Mouse (Mus musculus) c-Kit-positive CD71-positive TER-119-negative erythroid progenitor cells, embryonic 14.5 days (primary cell): Measurements from ENCODE around the gene Prl7d1.
"Not testable (repeated sequence)": the region's sequence is repeated elsewhere in the genome, so short reads cannot be mapped to it uniquely, and the experiment has no call there.

ENCODE experiments used
- DNase-seq: peaks from one replicate; pipeline ENCODE4 v3.0.0-alpha.2; 2013; ENCODE audit warnings: low read depth

Prl7d1 gene

GRCm38 (mm10) chr13:27716636-27717035, at the start of gene Prl7d1:
TSS of gene Prl7d1 (minus strand) at chr13:27716736.
- no peak for DNase-seq

GRCm38 (mm10) chr13:27734512-27735186, 18.1 kb upstream of the Prl7d1 start:
- no peak for DNase-seq

DNA sequence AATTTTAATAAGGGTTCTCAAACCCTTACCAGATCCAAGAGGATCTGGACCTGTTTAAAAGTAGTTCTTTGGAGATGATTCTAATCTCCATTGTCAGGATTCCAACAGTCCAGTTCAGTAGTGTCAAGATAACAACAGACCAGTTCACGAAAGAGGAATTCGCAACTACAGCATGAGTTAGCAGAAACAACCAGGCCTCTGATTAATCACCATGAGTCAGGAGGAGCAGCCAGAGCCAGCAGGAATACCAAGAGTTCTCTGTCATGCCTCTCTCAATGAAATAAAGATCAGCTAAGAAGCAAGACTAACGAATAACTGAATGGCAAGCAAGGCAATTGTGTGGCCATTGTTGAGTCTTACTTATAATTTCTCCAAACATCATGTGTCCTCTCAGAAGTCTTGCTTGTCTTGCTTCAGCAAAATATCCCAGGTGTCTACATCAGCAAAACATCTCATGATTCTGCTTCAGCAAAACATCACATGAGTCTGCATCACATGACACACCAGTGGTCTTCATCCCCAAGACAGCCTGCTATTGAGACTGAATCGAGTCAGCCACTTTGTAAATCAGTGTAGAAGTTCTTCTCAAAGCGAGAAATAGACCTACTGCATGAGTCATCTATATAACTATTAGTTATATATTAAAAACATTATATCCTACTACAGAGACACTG, 13.9 kb upstream of the Prl7d1 start:
- not testable (repeated sequence) for DNase-seq

- DNase-seq: not testable (repeated sequence)
Observed at GRCm38 (mm10) chr13:27725057-27725456, 8.5 kb upstream of the Prl7d1 start.

DNA sequence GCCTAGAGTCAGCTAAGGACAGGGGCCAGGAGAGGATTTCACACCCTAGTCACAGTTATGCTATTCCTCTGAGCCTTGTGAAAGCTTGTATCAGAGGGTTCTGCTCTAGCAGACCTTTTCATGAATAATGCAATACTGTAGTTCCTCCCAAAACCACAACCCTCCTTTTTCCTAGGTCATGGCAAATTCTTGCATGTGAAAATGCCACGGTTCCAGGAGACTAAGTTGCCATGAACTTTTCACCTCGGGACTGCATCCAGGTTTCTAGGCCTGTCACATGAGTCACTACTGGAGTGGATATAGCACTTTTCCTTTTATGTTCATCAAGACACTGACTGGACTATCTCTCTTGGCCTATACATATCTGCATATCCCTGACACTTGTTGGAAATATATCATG, 10.0 kb downstream of the Prl7d1 start:
- DNase-seq: no peak

DNA sequence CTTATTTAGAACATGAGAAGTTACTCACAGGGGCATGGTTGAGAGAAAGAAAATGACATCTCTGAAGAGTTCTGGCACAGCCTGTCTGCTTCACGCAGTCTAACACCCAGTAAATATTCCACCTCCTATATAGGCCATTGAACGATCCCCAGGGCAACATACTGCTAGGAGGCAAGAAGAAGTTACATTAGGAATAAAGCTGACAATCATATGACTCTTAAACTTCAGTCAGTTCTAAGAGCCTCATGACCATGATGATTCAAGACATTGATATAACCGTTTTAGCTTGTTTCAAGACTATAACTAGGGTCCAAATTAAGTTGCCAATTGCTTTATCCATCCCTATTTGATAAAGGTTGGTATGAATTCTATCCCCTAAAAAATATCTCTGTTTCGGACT, 48.6 kb downstream of the Prl7d1 start, which contains the start of gene Prl7a2:
Prl7a2 (minus strand) TSS at position 101 of the 400 bp plus-strand sequence.
- DNase-seq: no peak

- DNase-seq: no peak
Observed at GRCm38 (mm10) chr13:27660747-27661146, 55.8 kb downstream of the Prl7d1 start.
